Mouse (Mus musculus) megakaryocyte, embryonic 14.5 days (primary cell): ENCODE results near the gene Galr2.

Source experiments
- FLI1 ChIP-seq: IDR thresholded peaks from 2 replicates; pipeline ENCODE4 v1.6.1; 2012; ENCODE audit warnings: low read length, inconsistent platforms, mixed read lengths
- GATA1 ChIP-seq: IDR thresholded peaks from 3 replicates; pipeline ENCODE4 v1.6.1; 2012; ENCODE audit warnings: mixed read lengths, low read length, inconsistent platforms, borderline replicate concordance

DNA sequence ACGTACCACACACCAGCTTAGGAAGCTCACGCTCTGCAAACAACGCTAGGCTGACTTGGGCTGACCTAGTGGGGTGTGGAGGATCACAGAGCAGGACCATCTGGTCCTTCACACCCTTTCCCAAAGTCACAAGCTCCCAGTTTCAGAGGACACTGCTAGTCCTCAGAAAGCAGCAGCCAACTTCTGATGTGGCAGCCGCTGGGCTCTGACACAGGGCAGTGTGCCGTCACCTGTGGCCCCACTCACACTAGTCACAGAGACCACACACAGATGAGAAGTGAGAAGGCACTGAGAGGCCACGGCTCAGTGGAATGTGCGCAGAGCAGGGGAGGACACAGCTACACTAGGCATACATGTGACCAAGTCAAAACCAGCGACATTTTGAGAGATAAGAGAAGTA lies 29.8 kb upstream of the Galr2 start:
- TF ChIP-seq GATA1 (no peak), FLI1 (no peak)
